Mouse (Mus musculus): ENCODE results near the gene Clk4. TPM values are rescaled to one million over a fixed set of nuclear protein-coding genes. Genes with fewer than 3 reads are reported as not detected.

The Clk4 gene
- 144 and 155 TPM in 2 replicates for polyA plus RNA-seq (2016; fragmentation: Nextera tagmentation; extraction: Ambion mirVana)

GRCm38 (mm10) chr11:51261680-51262219 lies at the start of gene Clk4:
Clk4 (plus strand) TSS chr11:51261730.
- H3K9me3 ChIP-seq: no peaks in the 10 kb centered on the region
- H3K4me2 ChIP-seq (replicated peaks): peak within 1 kb of the TSS; percentile 74
- no peaks in the 10 kb centered on the region for H3K27me3 ChIP-seq
- H3K4me3 ChIP-seq: peak within 1 kb of the TSS; percentile 76
- peak within 1 kb of the TSS; percentile 91 for H3K27ac ChIP-seq
- WGBS: 75% methylated on average over 3 of the region's 3 CpGs
- ATAC-seq (ENCODE audit: insufficient number of reproducible peaks, insufficient read depth, low FRiP score, low TSS enrichment): no peak
- H3K9ac ChIP-seq: peak within 1 kb of the TSS; percentile 91
- no peaks in the 10 kb centered on the region for H3K36me3 ChIP-seq
- peaks cover 20% of the 10 kb centered on the region for H3K4me1 ChIP-seq

- no peak overlapping the region for H3K4me3 ChIP-seq
- H3K27me3 ChIP-seq: no peaks in the 10 kb centered on the region
- no peak overlapping the region for H3K9ac ChIP-seq
- no peak overlapping the region for H3K27ac ChIP-seq
- 87% methylated on average over 7 of the region's 7 CpGs for WGBS
- ATAC-seq (ENCODE audit: insufficient number of reproducible peaks, insufficient read depth, low FRiP score, low TSS enrichment): no peak
- H3K36me3 ChIP-seq: no peaks in the 10 kb centered on the region
- no peaks in the 10 kb centered on the region for H3K4me1 ChIP-seq
- H3K9me3 ChIP-seq: no peaks in the 10 kb centered on the region
- no peak overlapping the region for H3K4me2 ChIP-seq (replicated peaks)
Observed at GRCm38 (mm10) chr11:51214021-51214420, 47.5 kb upstream of the Clk4 start.

- H3K27ac ChIP-seq: no peak overlapping the region
- WGBS: 79% methylated on average over 12 of the region's 12 CpGs
- H3K4me2 ChIP-seq (replicated peaks): no peak overlapping the region
- H3K4me3 ChIP-seq: no peak overlapping the region
- H3K9me3 ChIP-seq: no peaks in the 10 kb centered on the region
- H3K36me3 ChIP-seq: no peaks in the 10 kb centered on the region
- ATAC-seq (ENCODE audit: insufficient number of reproducible peaks, insufficient read depth, low FRiP score, low TSS enrichment): no peak
- H3K4me1 ChIP-seq: no peaks in the 10 kb centered on the region
- no peak overlapping the region for H3K9ac ChIP-seq
- no peaks in the 10 kb centered on the region for H3K27me3 ChIP-seq
Observed at GRCm38 (mm10) chr11:51219396-51219980, 42.0 kb upstream of the Clk4 start.

- Histone ChIP-seq H3K4me2 (replicated peaks) (no peak within 1 kb of the TSS), H3K9me3 (no peaks in the 10 kb centered on the region), H3K27ac (no peak within 1 kb of the TSS), H3K4me1 (no peaks in the 10 kb centered on the region), H3K27me3 (no peaks in the 10 kb centered on the region), H3K4me3 (no peak within 1 kb of the TSS), H3K9ac (no peak within 1 kb of the TSS), H3K36me3 (no peaks in the 10 kb centered on the region)
- no peak for ATAC-seq (ENCODE audit: insufficient number of reproducible peaks, insufficient read depth, low FRiP score, low TSS enrichment)
- 95% methylated on average over 11 of the region's 11 CpGs for WGBS
Observed at GRCm38 (mm10) chr11:51220308-51220707, 41.2 kb upstream of the Clk4 start, which contains the start of gene Gm12569. Gm12569 (plus strand) TSS chr11:51220473.

GRCm38 (mm10) chr11:51227104-51227503 lies 34.4 kb upstream of the Clk4 start:
- Histone ChIP-seq H3K4me1 (no peaks in the 10 kb centered on the region), H3K4me3 (no peak overlapping the region), H3K9ac (no peak overlapping the region), H3K27me3 (no peaks in the 10 kb centered on the region), H3K36me3 (no peaks in the 10 kb centered on the region), H3K27ac (no peak overlapping the region), H3K4me2 (replicated peaks) (no peak overlapping the region), H3K9me3 (no peaks in the 10 kb centered on the region)
- WGBS: 82% methylated on average over 4 of the region's 4 CpGs
- no peak for ATAC-seq (ENCODE audit: insufficient number of reproducible peaks, insufficient read depth, low FRiP score, low TSS enrichment)

- Histone ChIP-seq H3K9ac (no peak overlapping the region), H3K4me3 (no peak overlapping the region), H3K27ac (no peak overlapping the region), H3K9me3 (no peaks in the 10 kb centered on the region), H3K4me2 (replicated peaks) (no peak overlapping the region), H3K4me1 (no peaks in the 10 kb centered on the region), H3K36me3 (no peaks in the 10 kb centered on the region), H3K27me3 (no peaks in the 10 kb centered on the region)
- WGBS: 84% methylated on average over 9 of the region's 9 CpGs
- no peak for ATAC-seq (ENCODE audit: insufficient number of reproducible peaks, insufficient read depth, low FRiP score, low TSS enrichment)
Observed at GRCm38 (mm10) chr11:51234626-51235025, 26.9 kb upstream of the Clk4 start.

GRCm38 (mm10) chr11:51242897-51243296 lies 18.6 kb upstream of the Clk4 start:
- no peak for ATAC-seq (ENCODE audit: insufficient number of reproducible peaks, insufficient read depth, low FRiP score, low TSS enrichment)
- 86% methylated on average over 2 of the region's 2 CpGs for WGBS
- Histone ChIP-seq H3K27me3 (no peaks in the 10 kb centered on the region), H3K9ac (no peak overlapping the region), H3K36me3 (no peaks in the 10 kb centered on the region), H3K9me3 (no peaks in the 10 kb centered on the region), H3K4me1 (no peaks in the 10 kb centered on the region), H3K4me3 (no peak overlapping the region), H3K27ac (no peak overlapping the region), H3K4me2 (replicated peaks) (no peak overlapping the region)

GRCm38 (mm10) chr11:51257006-51257405 lies 4.5 kb upstream of the Clk4 start:
- Histone ChIP-seq H3K9ac (no peak overlapping the region), H3K4me3 (no peak overlapping the region), H3K27me3 (no peaks in the 10 kb centered on the region), H3K4me1 (no peaks in the 10 kb centered on the region), H3K27ac (no peak overlapping the region), H3K9me3 (no peaks in the 10 kb centered on the region), H3K4me2 (replicated peaks) (no peak overlapping the region), H3K36me3 (no peaks in the 10 kb centered on the region)
- no peak for ATAC-seq (ENCODE audit: insufficient number of reproducible peaks, insufficient read depth, low FRiP score, low TSS enrichment)
- WGBS: 90% methylated on average over 4 of the region's 4 CpGs

- Histone ChIP-seq H3K4me3 (peak within 1 kb of the TSS; percentile 76), H3K36me3 (no peaks in the 10 kb centered on the region; the same call in 1 of the 2 replicates), H3K9me3 (no peaks in the 10 kb centered on the region), H3K9ac (peak within 1 kb of the TSS; percentile 91), H3K4me2 (replicated peaks) (peak within 1 kb of the TSS; percentile 74), H3K27ac (peak within 1 kb of the TSS; percentile 91), H3K4me1 (peaks cover 20% of the 10 kb centered on the region), H3K27me3 (no peaks in the 10 kb centered on the region)
- 9% methylated on average over 57 of the region's 57 CpGs for WGBS
- peak; percentile 94 for ATAC-seq (ENCODE audit: insufficient number of reproducible peaks, insufficient read depth, low FRiP score, low TSS enrichment)
Observed at GRCm38 (mm10) chr11:51262342-51263285, 1.1 kb downstream of the Clk4 start, which contains the start of gene BC049762. BC049762 (minus strand) TSS chr11:51263046.

GRCm38 (mm10) chr11:51263286-51263831 lies 1.8 kb downstream of the Clk4 start:
- Histone ChIP-seq H3K36me3 (no peaks in the 10 kb centered on the region; the same call in 1 of the 2 replicates), H3K9me3 (no peaks in the 10 kb centered on the region), H3K4me2 (replicated peaks) (peak overlapping the region; percentile 74), H3K27me3 (no peaks in the 10 kb centered on the region), H3K9ac (peak overlapping the region; percentile 91), H3K4me3 (peak overlapping the region; percentile 76), H3K4me1 (peaks cover 20% of the 10 kb centered on the region), H3K27ac (peak overlapping the region; percentile 91)
- under 1% methylated on average over 50 of the region's 50 CpGs for WGBS
- ATAC-seq (ENCODE audit: insufficient number of reproducible peaks, insufficient read depth, low FRiP score, low TSS enrichment): peak; percentile 35; the same call in 1 of the 2 replicates

- peak overlapping the region; percentile 74 for H3K4me2 ChIP-seq (replicated peaks)
- no peaks in the 10 kb centered on the region; the same call in 1 of the 2 replicates for H3K36me3 ChIP-seq
- peaks cover 20% of the 10 kb centered on the region for H3K4me1 ChIP-seq
- WGBS: 10% methylated on average over 6 of the region's 6 CpGs
- no peak for ATAC-seq (ENCODE audit: insufficient number of reproducible peaks, insufficient read depth, low FRiP score, low TSS enrichment)
- H3K9me3 ChIP-seq: no peaks in the 10 kb centered on the region
- peak overlapping the region; percentile 45; the same call in 1 of the 2 replicates for H3K9ac ChIP-seq
- H3K27ac ChIP-seq: no peak overlapping the region
- no peaks in the 10 kb centered on the region for H3K27me3 ChIP-seq
- peak overlapping the region; percentile 76 for H3K4me3 ChIP-seq
Observed at GRCm38 (mm10) chr11:51264352-51264751, 2.8 kb downstream of the Clk4 start.
